In genomic region chr17:31557947-31558542, GRCm38 (mm10) we compare ENCODE assay signal across 9 mouse cellular contexts. TPM values are rescaled to one million over a fixed set of nuclear protein-coding genes. Genes with fewer than 3 reads are reported as not detected.
DNase-seq lines count a peak whose midpoint lies in the region; ATAC-seq and TF ChIP-seq lines count a peak whose summit lies in the region.
"Had no signal": no experiment of that assay in that cellular context is flagged by ENCODE, and none has a peak within 500 bp of the region (broad histone marks: within the 10 kb centered on the region; RNA-seq: fewer than 3 reads in every experiment).

No protein-coding gene starts in this region.

- no peaks in the 10 kb centered on the region for H3K9me3 ChIP-seq in intestine, embryonic 14.5 days (ENCODE audit: control insufficient read depth, low read length)
- H3K9me3 ChIP-seq: midbrain, embryonic 12.5 days had no signal

- no peaks in the 10 kb centered on the region for H3K36me3 ChIP-seq in kidney, adult 2 months (ENCODE audit: control insufficient read depth, insufficient read depth, low read length)
- no peaks in the 10 kb centered on the region for H3K36me3 ChIP-seq in intestine, embryonic 14.5 days (ENCODE audit: control insufficient read depth, insufficient read depth, low read length)
- H3K36me3 ChIP-seq: midbrain, embryonic 12.5 days had no signal

- DNase-seq in kidney, adult 2 months = no peak
- DNase-seq in kidney, adult 9 months = no peak
- no peak for DNase-seq in intestine, embryonic 14.5 days (ENCODE audit: low spot score)
- DNase-seq in adrenal gland, adult (ENCODE audit: inconsistent age in 2 of 2, low spot score in 1 of 2) = no peak
- no peak for DNase-seq in right cerebral cortex, adult 2 months (ENCODE audit: low spot score in 2 of 2)
- no peak for DNase-seq in right cerebral cortex, postnatal 10 days (ENCODE audit: low spot score in 2 of 2)

- no peak for TF ChIP-seq POLR2A in kidney, adult 2 months (IDR thresholded peaks at IDR 0.05; ENCODE audit: low read depth, low read length)
- no peak for TF ChIP-seq POLR2A in bone marrow, adult 2 months (IDR thresholded peaks at IDR 0.05; ENCODE audit: borderline replicate concordance, control insufficient read depth, low read depth, low read length)

- no peak overlapping the region for H3K27ac ChIP-seq in kidney, adult 2 months (ENCODE audit: insufficient read depth, low read depth, low read length)
- peak overlapping the region; percentile 57 for H3K27ac ChIP-seq in bone marrow, adult 2 months (ENCODE audit: control insufficient read depth, insufficient read depth, low read depth, low read length, poor library complexity)
- peak overlapping the region; percentile 73 for H3K27ac ChIP-seq in intestine, embryonic 14.5 days (ENCODE audit: low read depth)

- peak overlapping the region; percentile 44; the same call in 1 of the 2 replicates for H3K4me3 ChIP-seq in kidney, adult 2 months (ENCODE audit: insufficient read depth, low read depth, low read length)
- peak overlapping the region; percentile 54 for H3K4me3 ChIP-seq in bone marrow, adult 2 months (replicated peaks; ENCODE audit: control insufficient read depth, low read depth, low read length)
- H3K4me3 ChIP-seq in intestine, embryonic 14.5 days (ENCODE audit: low read depth, low read length) = no peak overlapping the region
- H3K4me3 ChIP-seq: midbrain, embryonic 12.5 days had no signal

- H3K4me2 ChIP-seq in intestine, embryonic 14.5 days (ENCODE audit: low read length) = peak overlapping the region; percentile 34
- H3K4me2 ChIP-seq: midbrain, embryonic 12.5 days had no signal

- 65% methylated on average over 10 of the region's 10 CpGs for WGBS in kidney, adult 2 months
- WGBS in bone marrow, adult 2 months = 61% methylated on average over 10 of the region's 10 CpGs
- 59% methylated on average over 10 of the region's 10 CpGs for WGBS in intestine, embryonic 14.5 days

- peak; percentile 6; the same call in 1 of the 2 replicates for ATAC-seq in intestine, embryonic 14.5 days (replicated peaks; ENCODE audit: low FRiP score, low TSS enrichment, low read depth)
- peak; percentile 51; the same call in 1 of the 2 replicates for ATAC-seq in neutrophil, adult 5-6 weeks (ENCODE audit: extremely low read depth, insufficient number of reproducible peaks, low FRiP score, poor library complexity, severe bottlenecking)

- H3K9ac ChIP-seq in intestine, embryonic 14.5 days (ENCODE audit: low read length) = no peak overlapping the region
- H3K9ac ChIP-seq: midbrain, embryonic 12.5 days had no signal

- no peaks in the 10 kb centered on the region for H3K4me1 ChIP-seq in kidney, adult 2 months (ENCODE audit: control insufficient read depth, insufficient read depth, low read length)
- peaks cover 2% of the 10 kb centered on the region; the same call in 1 of the 2 replicates for H3K4me1 ChIP-seq in bone marrow, adult 2 months (ENCODE audit: control insufficient read depth, insufficient read depth, low read length)
- H3K4me1 ChIP-seq in intestine, embryonic 14.5 days (replicated peaks; ENCODE audit: control insufficient read depth, insufficient read depth, low read length) = peaks cover 22% of the 10 kb centered on the region

- H3K27me3 ChIP-seq in kidney, adult 2 months (replicated peaks; ENCODE audit: control insufficient read depth, insufficient read depth, low read length) = no peaks in the 10 kb centered on the region
- no peaks in the 10 kb centered on the region for H3K27me3 ChIP-seq in intestine, embryonic 14.5 days (replicated peaks; ENCODE audit: control insufficient read depth, insufficient read depth, low read length)
- H3K27me3 ChIP-seq: midbrain, embryonic 12.5 days had no signal

- TF ChIP-seq CTCF in kidney, adult 2 months (conservative IDR thresholded peaks at IDR 0.05; ENCODE audit: insufficient read depth, insufficient read length, low read depth, low read length) = no peak
- TF ChIP-seq CTCF in bone marrow, adult 2 months (IDR thresholded peaks at IDR 0.05; ENCODE audit: control insufficient read depth, insufficient read depth, low read length) = no peak

RNA-seq across cellular contexts. Expression of gene Pknox1, which starts 6.5 kb away (rescaled TPM):
- 19.2 and 19.9 TPM in 2 replicates for polyA plus RNA-seq in kidney, adult 2 months (2012; rRNA removed)
- polyA plus RNA-seq in bone marrow, adult 2 months (2011; ENCODE audit: insufficient read depth, insufficient read length, low replicate concordance, missing spikeins) = 8.2 and 19.3 TPM in 2 replicates
- polyA plus RNA-seq in intestine, embryonic 14.5 days (2014; fragmentation: Nextera tagmentation; extraction: Ambion mirVana) = 39.4 and 43.5 TPM in 2 replicates
- 57.5 and 63.9 TPM in 2 replicates for total RNA-seq in neutrophil, adult 5-6 weeks (2017)

RNA-seq across cellular contexts. Expression of gene Ndufv3, which starts 38.1 kb away (rescaled TPM):
- 387 and 475 TPM in 2 replicates for polyA plus RNA-seq in kidney, adult 2 months (2012; rRNA removed)
- polyA plus RNA-seq in bone marrow, adult 2 months (2011; ENCODE audit: insufficient read depth, insufficient read length, low replicate concordance, missing spikeins) = 57.2 and 97.0 TPM in 2 replicates
- 386 and 427 TPM in 2 replicates for polyA plus RNA-seq in intestine, embryonic 14.5 days (2014; fragmentation: Nextera tagmentation; extraction: Ambion mirVana)
- total RNA-seq in neutrophil, adult 5-6 weeks (2017) = 69.1 and 76.3 TPM in 2 replicates

RNA-seq across cellular contexts. Expression of gene Wdr4, which starts 38.3 kb away (rescaled TPM):
- 28.3 and 29.6 TPM in 2 replicates for polyA plus RNA-seq in kidney, adult 2 months (2012; rRNA removed)
- 9.8 and 13.6 TPM in 2 replicates for polyA plus RNA-seq in bone marrow, adult 2 months (2011; ENCODE audit: insufficient read depth, insufficient read length, low replicate concordance, missing spikeins)
- polyA plus RNA-seq in intestine, embryonic 14.5 days (2014; fragmentation: Nextera tagmentation; extraction: Ambion mirVana) = 49.1 and 53.1 TPM in 2 replicates
- total RNA-seq in neutrophil, adult 5-6 weeks (2017) = 9.6 and 10.9 TPM in 2 replicates
